Mouse (Mus musculus): ENCODE results near the gene Rab11fip4.

GRCm38 (mm10) chr11:79660361-79661205 is 69.6 kb downstream of the Rab11fip4 start:
- TF ChIP-seq GATA1 (IDR thresholded peaks at IDR 0.05; ENCODE audit: low read length), result no peak
- no peak for TF ChIP-seq TAL1 (IDR thresholded peaks at IDR 0.05; ENCODE audit: low read length)
